Mouse (Mus musculus) stomach, postnatal 0 days (tissue): ENCODE measurements around the gene Bahcc1. TPM values are rescaled to one million over a fixed set of nuclear protein-coding genes. Genes with fewer than 3 reads are reported as not detected.

Source experiments
- ATAC-seq: fragments of 200-750 bp; cut with Nextera tagmentation; 2 replicates; pipeline ENCODE4 v1.8.0; 2017; ENCODE audit not compliant: low FRiP score, low TSS enrichment
- DNase-seq: peaks from one replicate; pipeline ENCODE4 v3.0.0-alpha.2; 2016; ENCODE audit warnings: low spot score
- H3K27ac ChIP-seq: fragments of 300-500 bp; sonication (generic); replicated peaks from 2 replicates; pipeline ENCODE4 v1.5.1; 2014; ENCODE audit warnings: mild to moderate bottlenecking, control low read depth
- H3K27me3 ChIP-seq: fragments of 300-500 bp; sonication (generic); 2 replicates; pipeline ENCODE4 v1.6.1; 2014; ENCODE audit warnings: low read length; ENCODE audit not compliant: control insufficient read depth, insufficient read depth
- H3K36me3 ChIP-seq: fragments of 300-500 bp; sonication (generic); 2 replicates; pipeline ENCODE4 v1.6.1; 2014; ENCODE audit warnings: low read length, mixed read lengths; ENCODE audit not compliant: control insufficient read depth, insufficient read depth
- H3K4me1 ChIP-seq: fragments of 300-500 bp; sonication (generic); replicated peaks from 2 replicates; pipeline ENCODE4 v1.6.1; 2014; ENCODE audit warnings: antibody characterized with exemption; ENCODE audit not compliant: control insufficient read depth, insufficient read depth
- H3K4me2 ChIP-seq: fragments of 300-500 bp; sonication (generic); replicated peaks from 2 replicates; pipeline ENCODE4 v1.6.1; 2014; ENCODE audit warnings: low read depth, mild to moderate bottlenecking, control low read depth, moderate library complexity
- H3K4me3 ChIP-seq: fragments of 300-500 bp; sonication (generic); 2 replicates; pipeline ENCODE4 v1.5.1; 2014; ENCODE audit warnings: low read depth, low read length, control low read depth
- H3K9ac ChIP-seq: fragments of 300-500 bp; sonication (generic); 2 replicates; pipeline ENCODE4 v1.6.1; 2014; ENCODE audit warnings: mild to moderate bottlenecking, low read length, control low read depth, mixed read lengths
- H3K9me3 ChIP-seq: fragments of 300-500 bp; sonication (generic); 2 replicates; pipeline ENCODE4 v1.6.1; 2016; ENCODE audit warnings: low read length; ENCODE audit not compliant: control insufficient read depth
- CTCF ChIP-seq: IDR thresholded peaks from 2 replicates; pipeline ENCODE4 v1.5.1; 2016; ENCODE audit warnings: antibody characterized with exemption, low read depth, mild to moderate bottlenecking, moderate library complexity
- EP300 ChIP-seq: optimal IDR thresholded peaks from 2 replicates; pipeline ENCODE3; 2016; ENCODE audit warnings: antibody characterized with exemption
- WGBS: fragments of 180-500 bp; shearing (Covaris S2); extraction: QIAGEN DNeasy Blood & Tissue Kit; methylation state at CpG from one replicate; pipeline ENCODE4 v1.1.7; 2014; 5-methylcytosine and 5-hydroxymethylcytosine counted together
- polyA plus RNA-seq: library from polyadenylated mRNA; unstranded; fragments of >200 nt; fragmentation: Nextera tagmentation; extraction: Ambion mirVana; gene quantifications from 2 replicates; pipeline ENCODE4 v1.2.1, GENCODE M21; 2015

Bahcc1 gene
- polyA plus RNA-seq, 1 experiment from 2014 or later, result 2.7 TPM

DNA sequence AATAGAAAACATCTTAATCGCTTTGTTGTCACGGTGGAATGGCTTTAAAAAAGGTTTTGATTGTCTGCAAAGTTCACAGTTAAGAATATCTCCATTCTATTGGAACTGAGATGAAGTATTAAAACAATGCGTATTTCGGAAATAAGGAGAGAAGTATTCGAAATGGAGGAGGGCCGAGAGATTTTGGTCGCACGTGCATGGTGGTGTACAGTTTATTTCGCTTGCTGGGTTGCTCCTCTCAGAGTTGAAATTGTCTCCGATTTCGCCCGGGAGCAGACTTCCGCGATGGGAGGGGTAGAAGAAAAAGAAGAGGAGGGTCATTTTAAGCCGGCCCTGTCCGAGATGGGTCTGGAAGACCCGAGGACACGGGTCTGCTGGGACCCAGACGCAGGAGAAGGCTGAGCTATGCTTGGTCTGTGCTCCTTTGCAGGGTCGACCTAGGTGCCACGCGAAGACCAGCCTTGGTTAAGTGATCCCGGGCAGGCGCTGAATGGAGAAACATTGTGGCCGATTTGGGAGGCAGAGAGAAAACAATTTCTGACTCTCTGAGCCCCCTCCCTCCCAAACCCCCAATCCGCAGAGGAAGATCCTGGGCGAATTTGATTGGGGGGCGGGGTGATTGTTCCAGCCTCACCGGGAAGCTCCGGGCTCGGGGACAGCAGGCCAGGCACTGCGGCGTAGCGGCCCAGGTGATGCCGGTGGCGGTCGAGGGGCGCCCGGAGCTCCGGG is 2.8 kb downstream of the Bahcc1 start:
- TF ChIP-seq CTCF (no peak), EP300 (no peak)
- no peak for ATAC-seq
- H3K9ac ChIP-seq, result peak overlapping the region; percentile 90
- peak; percentile 60 for DNase-seq
- H3K9me3 ChIP-seq, result no peaks in the 10 kb centered on the region
- peak overlapping the region; percentile 84 for H3K27ac ChIP-seq
- 1% methylated on average over 40 of the region's 40 CpGs for WGBS
- no peaks in the 10 kb centered on the region for H3K27me3 ChIP-seq
- no peaks in the 10 kb centered on the region for H3K36me3 ChIP-seq
- peak overlapping the region; percentile 64 for H3K4me3 ChIP-seq
- H3K4me1 ChIP-seq, result peaks cover 19% of the 10 kb centered on the region; the same call in 1 of the 2 replicates
- H3K4me2 ChIP-seq, result peak overlapping the region; percentile 100

DNA sequence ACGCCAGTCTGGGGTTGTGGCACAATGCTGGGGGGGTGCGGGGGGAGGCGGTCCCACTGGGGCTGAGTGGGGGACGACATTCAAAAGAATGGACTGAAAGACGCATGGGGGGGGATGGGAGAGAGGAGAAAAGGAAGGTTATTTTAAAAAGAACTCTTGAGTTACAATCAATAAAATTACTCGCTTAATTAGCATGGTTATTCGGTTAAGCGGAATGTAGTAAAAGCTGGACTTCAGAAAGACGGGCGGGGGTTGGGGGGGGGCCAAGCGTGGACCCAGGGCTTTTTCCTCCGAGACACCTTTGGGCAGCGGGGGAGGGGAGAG is 3.3 kb downstream of the Bahcc1 start:
- peak overlapping the region; percentile 90 for H3K9ac ChIP-seq
- peak overlapping the region; percentile 100 for H3K4me2 ChIP-seq
- WGBS, result under 1% methylated on average over 12 of the region's 13 CpGs
- H3K36me3 ChIP-seq, result no peaks in the 10 kb centered on the region
- TF ChIP-seq EP300 (no peak), CTCF (no peak)
- H3K4me3 ChIP-seq, result peak overlapping the region; percentile 64
- ATAC-seq, result no peak
- peak overlapping the region; percentile 84 for H3K27ac ChIP-seq
- peaks cover 23% of the 10 kb centered on the region; the same call in 1 of the 2 replicates for H3K4me1 ChIP-seq
- H3K27me3 ChIP-seq, result no peaks in the 10 kb centered on the region
- H3K9me3 ChIP-seq, result no peaks in the 10 kb centered on the region
- DNase-seq, result no peak

DNA sequence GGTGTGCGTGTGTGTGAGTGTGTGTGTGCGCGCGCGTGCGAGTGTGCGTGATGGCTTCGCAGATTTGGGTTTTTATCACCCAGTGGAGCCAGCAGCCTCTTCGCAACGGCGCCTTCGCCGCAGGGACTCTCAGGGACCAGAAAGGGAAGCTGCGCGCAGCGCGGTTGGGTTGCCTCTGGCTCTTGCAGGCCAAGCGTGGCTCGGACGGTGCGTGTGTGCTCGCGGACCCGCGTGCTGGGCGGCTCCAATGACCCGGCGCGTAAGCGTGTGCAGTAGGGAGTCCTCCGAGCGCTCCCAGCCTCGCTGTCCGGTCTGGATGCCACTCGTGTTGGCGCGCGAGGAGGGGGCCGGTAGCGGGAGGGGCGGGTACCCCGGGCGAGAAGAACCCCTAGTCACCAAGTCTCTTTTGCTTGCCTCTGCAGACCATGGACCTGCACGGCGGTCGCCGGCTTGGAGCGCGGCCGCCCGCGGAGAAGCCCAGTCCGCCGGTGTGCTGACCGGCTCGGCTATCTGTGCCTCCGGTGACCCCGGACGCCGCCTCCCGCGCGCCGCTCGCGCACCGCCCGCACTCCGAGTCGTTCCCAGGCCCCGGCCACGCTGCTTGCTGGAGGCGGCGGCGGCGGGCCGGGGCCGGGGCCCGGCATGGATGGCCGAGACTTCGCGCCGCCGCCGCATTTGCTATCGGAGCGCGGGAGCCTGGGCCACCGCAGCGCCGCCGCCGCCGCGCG is 3.9 kb downstream of the Bahcc1 start:
- ATAC-seq (no peak), DNase-seq (peak; percentile 65)
- H3K36me3 ChIP-seq, result no peaks in the 10 kb centered on the region
- no peak for TF ChIP-seq EP300
- peaks cover 26% of the 10 kb centered on the region for H3K4me1 ChIP-seq
- H3K27ac ChIP-seq, result peak overlapping the region; percentile 84
- H3K9me3 ChIP-seq, result no peaks in the 10 kb centered on the region
- no peaks in the 10 kb centered on the region for H3K27me3 ChIP-seq
- peak overlapping the region; percentile 64 for H3K4me3 ChIP-seq
- H3K4me2 ChIP-seq, result peak overlapping the region; percentile 100
- peak overlapping the region; percentile 90 for H3K9ac ChIP-seq
- WGBS, result under 1% methylated on average over 83 of the region's 96 CpGs

DNA sequence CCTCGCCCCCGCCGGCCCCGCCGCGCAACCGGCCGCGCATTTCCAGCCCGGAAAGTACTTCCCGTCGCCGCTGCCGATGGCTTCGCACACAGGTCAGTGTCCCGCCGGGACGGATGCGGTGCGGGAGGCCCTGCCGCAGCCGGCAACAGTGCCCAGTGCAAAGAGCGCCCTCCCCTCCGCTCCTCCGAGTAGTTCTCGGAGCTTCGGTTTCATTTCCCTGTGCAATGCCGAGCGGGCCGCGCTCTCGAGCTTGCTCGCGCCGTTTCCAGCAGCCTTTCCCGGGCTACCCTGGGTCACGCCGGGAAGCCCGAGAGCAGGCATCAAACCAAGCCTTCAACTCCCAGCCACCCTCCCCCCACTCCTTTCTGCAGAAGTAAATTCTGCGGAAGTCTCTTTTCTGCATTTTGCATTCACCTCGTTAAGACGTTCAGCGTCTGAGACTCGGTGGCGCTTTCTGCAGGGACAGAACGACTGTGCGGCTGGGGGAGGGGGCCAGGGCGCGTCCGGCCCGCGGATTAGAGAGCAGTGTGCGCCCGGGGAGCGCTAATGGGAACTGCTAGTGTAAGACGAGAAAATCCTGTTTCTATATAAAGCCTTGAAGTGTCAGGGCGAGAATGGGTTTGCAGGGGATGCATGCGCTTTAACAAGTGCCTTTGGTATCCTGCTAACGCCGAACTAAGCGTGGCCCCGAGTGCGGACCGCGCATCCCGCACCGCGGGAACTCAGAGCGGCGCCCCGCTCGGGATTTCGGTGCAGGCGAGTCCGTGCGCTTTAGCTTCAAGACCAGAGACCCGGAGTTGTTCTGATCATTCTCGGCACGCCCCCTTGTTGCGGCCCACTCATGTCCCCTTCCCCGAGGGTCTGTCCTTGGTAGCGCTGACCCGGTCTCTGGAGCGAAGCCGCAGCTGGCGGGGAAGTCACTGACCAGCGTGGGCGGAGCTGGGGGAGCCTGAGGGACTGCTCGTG is 4.7 kb downstream of the Bahcc1 start:
- no peaks in the 10 kb centered on the region for H3K9me3 ChIP-seq
- no peaks in the 10 kb centered on the region for H3K36me3 ChIP-seq
- H3K27me3 ChIP-seq, result no peaks in the 10 kb centered on the region
- H3K4me3 ChIP-seq, result peak overlapping the region; percentile 64
- ATAC-seq (no peak), DNase-seq (peak; percentile 75)
- TF ChIP-seq EP300, result no peak
- TF ChIP-seq CTCF, result no peak; the same call in 1 of the 2 replicates
- H3K4me2 ChIP-seq, result peak overlapping the region; percentile 100
- peak overlapping the region; percentile 84 for H3K27ac ChIP-seq
- WGBS, result 2% methylated on average over 80 of the region's 89 CpGs
- peaks cover 21% of the 10 kb centered on the region for H3K4me1 ChIP-seq
- peak overlapping the region; percentile 90 for H3K9ac ChIP-seq

DNA sequence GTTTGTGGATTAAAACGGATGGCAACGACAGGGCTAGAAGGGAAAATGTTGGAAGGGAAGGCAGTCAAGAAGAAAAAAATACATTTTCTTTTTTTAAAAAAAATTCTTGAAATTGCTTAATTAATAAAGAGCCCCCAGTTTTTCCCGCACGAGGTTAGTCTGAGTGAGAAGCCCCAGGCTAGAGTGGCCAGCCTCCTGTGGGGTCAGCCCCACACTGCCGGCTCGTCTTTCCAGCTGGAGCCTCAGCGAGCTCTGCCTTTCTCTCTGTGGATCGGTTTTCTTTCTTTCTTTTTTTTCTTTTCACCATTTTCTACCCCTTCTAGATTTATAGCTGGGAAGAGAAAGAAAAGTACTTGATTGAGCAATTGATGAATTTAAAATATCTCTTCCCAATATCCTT is 5.6 kb downstream of the Bahcc1 start:
- H3K36me3 ChIP-seq, result no peaks in the 10 kb centered on the region
- H3K4me1 ChIP-seq, result peaks cover 24% of the 10 kb centered on the region
- ATAC-seq (no peak), DNase-seq (no peak)
- H3K4me3 ChIP-seq, result peak overlapping the region; percentile 64
- no peaks in the 10 kb centered on the region for H3K9me3 ChIP-seq
- H3K4me2 ChIP-seq, result peak overlapping the region; percentile 100
- no peaks in the 10 kb centered on the region for H3K27me3 ChIP-seq
- H3K27ac ChIP-seq, result no peak overlapping the region
- no peak for TF ChIP-seq EP300
- peak overlapping the region; percentile 32; the same call in 1 of the 2 replicates for H3K9ac ChIP-seq
- 33% methylated on average over 8 of the region's 8 CpGs for WGBS
